Mouse (Mus musculus) monocyte, adult 5-6 weeks (primary cell): ENCODE measurements around the gene Mta2. TPM values are rescaled to one million over a fixed set of nuclear protein-coding genes. Genes with fewer than 3 reads are reported as not detected.
"Not testable (repeated sequence)": the region's sequence is repeated elsewhere in the genome, so short reads cannot be mapped to it uniquely, and the experiment has no call there.

Source experiments
- ATAC-seq: fragments of 153-309, 156-312 bp; replicated peaks from 2 replicates; pipeline ENCODE4 v1.8.0; 2017; ENCODE audit warnings: mild to moderate bottlenecking; ENCODE audit not compliant: low TSS enrichment, insufficient number of reproducible peaks, severe bottlenecking, poor library complexity, low FRiP score
- total RNA-seq: library from RNA; stranded (forward); fragments of 200-1000, 200-491, 200-594 nt; gene quantifications from 3 replicates; pipeline ENCODE4 v1.2.3, GENCODE M21; 2017

Gene Mta2
- total RNA-seq, 1 experiment from 2014 or later = 158 TPM

- ATAC-seq = no peak
Observed at GRCm38 (mm10) chr19:8962256-8962655, 20.6 kb downstream of the Mta2 start.

GRCm38 (mm10) chr19:8965075-8965474 is 23.4 kb downstream of the Mta2 start:
- ATAC-seq = no peak

- no peak for ATAC-seq
Observed at GRCm38 (mm10) chr19:8965771-8966170, 24.1 kb downstream of the Mta2 start.

GRCm38 (mm10) chr19:8966198-8966589 is 24.5 kb downstream of the Mta2 start:
- ATAC-seq = no peak

- ATAC-seq = peak; percentile 90
Observed at GRCm38 (mm10) chr19:8966590-8967372, 25.1 kb downstream of the Mta2 start, which contains the start of gene Eef1g. Gene Eef1g, plus strand, starts transcription at chr19:8967041.

GRCm38 (mm10) chr19:8967373-8967743 is 25.7 kb downstream of the Mta2 start:
- ATAC-seq = no peak

- ATAC-seq = no peak
Observed at GRCm38 (mm10) chr19:8967893-8968292, 26.2 kb downstream of the Mta2 start.

- not testable (repeated sequence) for ATAC-seq
Observed at GRCm38 (mm10) chr19:8972491-8972890, 30.8 kb downstream of the Mta2 start.

- ATAC-seq = no peak
Observed at GRCm38 (mm10) chr19:8974638-8975037, 33.0 kb downstream of the Mta2 start.

GRCm38 (mm10) chr19:8975491-8975890 is 33.8 kb downstream of the Mta2 start:
- ATAC-seq = no peak

- peak; percentile 61 for ATAC-seq
Observed at GRCm38 (mm10) chr19:8976535-8976934, 34.9 kb downstream of the Mta2 start.

GRCm38 (mm10) chr19:8980771-8981170 is 39.1 kb downstream of the Mta2 start:
- peak; percentile 62 for ATAC-seq

GRCm38 (mm10) chr19:8981450-8982168 is 39.9 kb downstream of the Mta2 start:
- 0 out of 2 replicates have a peak, but pooled peaks have one; percentile 4 for ATAC-seq

- ATAC-seq = peak; percentile 40
Observed at GRCm38 (mm10) chr19:8982303-8983149, 40.9 kb downstream of the Mta2 start.

GRCm38 (mm10) chr19:8983150-8983650 is 41.5 kb downstream of the Mta2 start:
- peak; percentile 61 for ATAC-seq

- peak; percentile 57 for ATAC-seq
Observed at GRCm38 (mm10) chr19:8984255-8984868, 42.7 kb downstream of the Mta2 start.

GRCm38 (mm10) chr19:8985891-8986290 is 44.2 kb downstream of the Mta2 start:
- no peak for ATAC-seq

- ATAC-seq = no peak
Observed at GRCm38 (mm10) chr19:8987816-8988215, 46.1 kb downstream of the Mta2 start.
